Mouse (Mus musculus): ENCODE results near the gene Chchd5. TPM values are rescaled to one million over a fixed set of nuclear protein-coding genes. Genes with fewer than 3 reads are reported as not detected.

The Chchd5 gene
- 20.9 and 23.8 TPM in 2 replicates for polyA plus RNA-seq (2014; fragmentation: Nextera tagmentation; extraction: Ambion mirVana)

- Histone ChIP-seq H3K27me3 (ENCODE audit: control insufficient read depth, insufficient read depth, low read length) (no peaks in the 10 kb centered on the region), H3K4me3 (ENCODE audit: control insufficient read depth in 1 of 2, insufficient read depth in 1 of 2, low read depth in 1 of 2, low read length in 2 of 2) (peak within 1 kb of the TSS; percentile 62 to 70), H3K27ac (replicated peaks in 1 of 2; ENCODE audit: control insufficient read depth in 1 of 2, insufficient read depth in 1 of 2, low read depth in 2 of 2, low read length in 2 of 2) (peak within 1 kb of the TSS; percentile 86 to 91), H3K4me2 (ENCODE audit: low read length) (peak within 1 kb of the TSS; percentile 74), H3K9ac (ENCODE audit: low read length) (peak within 1 kb of the TSS; percentile 82), H3K9me3 (ENCODE audit: control insufficient read depth, low read length) (no peaks in the 10 kb centered on the region), H3K36me3 (ENCODE audit: control insufficient read depth, insufficient read depth, low read length) (peaks cover 51% of the 10 kb centered on the region), H3K4me1 (ENCODE audit: control insufficient read depth in 2 of 2, insufficient read depth in 2 of 2, low read length in 2 of 2) (peaks cover 6 to 9% of the 10 kb centered on the region in 2 experiments)
- WGBS, result under 1% methylated on average over 35 of the region's 35 CpGs
- peak; percentile 99 for ATAC-seq (ENCODE audit: insufficient number of reproducible peaks, insufficient read depth, low FRiP score, low read depth)
Measured at GRCm38 (mm10) chr2:129129412-129129929, at the start of gene Chchd5. TSS of gene Chchd5 (plus strand) at chr2:129129700.

GRCm38 (mm10) chr2:129081097-129081496, 48.4 kb upstream of the Chchd5 start:
- H3K4me2 ChIP-seq (ENCODE audit: low read length), result no peak overlapping the region
- no peaks in the 10 kb centered on the region for H3K4me1 ChIP-seq (ENCODE audit: control insufficient read depth in 2 of 2, insufficient read depth in 2 of 2, low read length in 2 of 2)
- no peaks in the 10 kb centered on the region for H3K27me3 ChIP-seq (ENCODE audit: control insufficient read depth, insufficient read depth, low read length)
- no peak overlapping the region for H3K4me3 ChIP-seq (ENCODE audit: control insufficient read depth in 1 of 2, insufficient read depth in 1 of 2, low read depth in 1 of 2, low read length in 2 of 2)
- H3K36me3 ChIP-seq (ENCODE audit: control insufficient read depth, insufficient read depth, low read length), result peaks cover 42% of the 10 kb centered on the region
- no peaks in the 10 kb centered on the region for H3K9me3 ChIP-seq (ENCODE audit: control insufficient read depth, low read length)
- WGBS, result 46% methylated on average over 13 of the region's 13 CpGs
- H3K9ac ChIP-seq (ENCODE audit: low read length), result no peak overlapping the region
- no peak overlapping the region for H3K27ac ChIP-seq (replicated peaks in 1 of 2; ENCODE audit: control insufficient read depth in 1 of 2, insufficient read depth in 1 of 2, low read depth in 2 of 2, low read length in 2 of 2)
- no peak for ATAC-seq (ENCODE audit: insufficient number of reproducible peaks, insufficient read depth, low FRiP score, low read depth)

DNA sequence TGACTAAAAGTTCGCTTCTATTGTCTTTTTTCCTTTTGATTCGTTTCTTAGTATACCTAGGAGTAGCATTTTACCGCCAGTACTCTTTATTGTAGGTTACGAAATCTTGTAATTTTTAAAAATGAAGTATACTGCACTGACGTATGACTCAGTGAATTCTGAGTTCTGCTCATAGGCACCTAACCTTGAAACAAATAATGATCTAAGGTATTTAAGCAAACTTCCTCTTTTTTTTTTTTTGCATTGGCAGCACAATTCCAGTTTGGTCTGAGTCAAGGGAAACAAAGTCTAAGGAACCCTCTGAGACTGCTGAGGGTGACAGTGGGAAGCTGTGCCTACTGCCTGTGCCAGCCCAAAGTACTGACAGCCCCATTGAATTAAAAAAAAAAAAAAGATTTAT, 46.0 kb upstream of the Chchd5 start:
- no peak for ATAC-seq (ENCODE audit: insufficient number of reproducible peaks, insufficient read depth, low FRiP score, low read depth)
- Histone ChIP-seq H3K4me3 (ENCODE audit: control insufficient read depth in 1 of 2, insufficient read depth in 1 of 2, low read depth in 1 of 2, low read length in 2 of 2) (no peak overlapping the region), H3K36me3 (ENCODE audit: control insufficient read depth, insufficient read depth, low read length) (peaks cover 40% of the 10 kb centered on the region), H3K9me3 (ENCODE audit: control insufficient read depth, low read length) (no peaks in the 10 kb centered on the region), H3K4me2 (ENCODE audit: low read length) (no peak overlapping the region), H3K27ac (replicated peaks in 1 of 2; ENCODE audit: control insufficient read depth in 1 of 2, insufficient read depth in 1 of 2, low read depth in 2 of 2, low read length in 2 of 2) (no peak overlapping the region), H3K27me3 (ENCODE audit: control insufficient read depth, insufficient read depth, low read length) (no peaks in the 10 kb centered on the region), H3K4me1 (ENCODE audit: control insufficient read depth in 2 of 2, insufficient read depth in 2 of 2, low read length in 2 of 2) (no peaks in the 10 kb centered on the region), H3K9ac (ENCODE audit: low read length) (no peak overlapping the region)
- 90% methylated on average over 5 of the region's 5 CpGs for WGBS

DNA sequence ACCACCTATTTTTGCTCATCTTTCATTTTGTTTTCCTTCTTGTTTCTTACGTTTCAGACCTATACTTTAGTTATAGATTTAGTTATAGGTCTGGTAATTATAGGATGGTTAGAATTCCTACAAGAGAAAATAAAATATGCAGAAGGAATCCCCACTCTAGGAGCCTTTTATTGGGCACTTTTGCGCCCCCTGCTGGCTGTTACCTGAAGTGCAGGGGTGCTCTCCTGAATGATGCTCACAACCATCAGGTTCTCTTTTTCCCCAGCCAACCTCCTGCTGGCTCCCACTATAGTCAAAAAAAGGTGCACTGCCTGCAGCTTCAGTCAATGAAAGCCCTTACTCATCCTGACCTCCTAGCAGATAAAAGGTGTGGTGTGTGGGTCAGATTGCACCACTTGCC, 44.5 kb upstream of the Chchd5 start:
- Histone ChIP-seq H3K4me3 (ENCODE audit: control insufficient read depth in 1 of 2, insufficient read depth in 1 of 2, low read depth in 1 of 2, low read length in 2 of 2) (no peak overlapping the region), H3K9me3 (ENCODE audit: control insufficient read depth, low read length) (no peaks in the 10 kb centered on the region), H3K36me3 (ENCODE audit: control insufficient read depth, insufficient read depth, low read length) (peaks cover 42% of the 10 kb centered on the region), H3K27me3 (ENCODE audit: control insufficient read depth, insufficient read depth, low read length) (no peaks in the 10 kb centered on the region), H3K4me2 (ENCODE audit: low read length) (no peak overlapping the region), H3K4me1 (ENCODE audit: control insufficient read depth in 2 of 2, insufficient read depth in 2 of 2, low read length in 2 of 2) (no peaks in the 10 kb centered on the region; a peak in 1 of 4 replicates), H3K9ac (ENCODE audit: low read length) (no peak overlapping the region), H3K27ac (replicated peaks in 1 of 2; ENCODE audit: control insufficient read depth in 1 of 2, insufficient read depth in 1 of 2, low read depth in 2 of 2, low read length in 2 of 2) (no peak overlapping the region)
- no peak for ATAC-seq (ENCODE audit: insufficient number of reproducible peaks, insufficient read depth, low FRiP score, low read depth)
- 51% methylated on average over 2 of the region's 2 CpGs for WGBS

DNA sequence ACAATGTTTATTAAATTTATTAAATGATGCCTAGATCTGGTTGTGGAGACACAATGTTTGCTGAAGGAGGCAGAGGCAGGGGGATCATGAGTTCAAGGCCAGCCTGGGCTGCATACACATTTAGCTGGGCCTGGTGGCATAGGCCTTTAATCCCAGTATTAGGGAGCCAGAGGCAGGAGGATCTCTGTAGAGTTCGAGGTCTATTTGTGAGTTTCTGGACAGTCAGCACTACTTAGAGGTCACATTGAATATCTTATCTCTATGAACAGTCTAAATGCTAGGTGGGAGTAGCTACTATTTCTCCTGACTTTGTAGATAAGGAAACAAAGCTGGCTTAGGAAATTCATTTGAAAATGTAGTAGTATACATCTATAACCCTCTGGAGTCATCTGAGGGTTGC, 42.0 kb upstream of the Chchd5 start:
- WGBS, result 86% methylated on average over 1 of the region's 1 CpGs
- Histone ChIP-seq H3K27me3 (ENCODE audit: control insufficient read depth, insufficient read depth, low read length) (no peaks in the 10 kb centered on the region), H3K27ac (replicated peaks in 1 of 2; ENCODE audit: control insufficient read depth in 1 of 2, insufficient read depth in 1 of 2, low read depth in 2 of 2, low read length in 2 of 2) (no peak overlapping the region), H3K36me3 (ENCODE audit: control insufficient read depth, insufficient read depth, low read length) (peaks cover 31% of the 10 kb centered on the region), H3K4me2 (ENCODE audit: low read length) (no peak overlapping the region), H3K4me1 (ENCODE audit: control insufficient read depth in 2 of 2, insufficient read depth in 2 of 2, low read length in 2 of 2) (no peaks in the 10 kb centered on the region; a peak in 1 of 4 replicates), H3K4me3 (ENCODE audit: control insufficient read depth in 1 of 2, insufficient read depth in 1 of 2, low read depth in 1 of 2, low read length in 2 of 2) (no peak overlapping the region), H3K9me3 (ENCODE audit: control insufficient read depth, low read length) (no peaks in the 10 kb centered on the region), H3K9ac (ENCODE audit: low read length) (no peak overlapping the region)
- ATAC-seq (ENCODE audit: insufficient number of reproducible peaks, insufficient read depth, low FRiP score, low read depth), result no peak

DNA sequence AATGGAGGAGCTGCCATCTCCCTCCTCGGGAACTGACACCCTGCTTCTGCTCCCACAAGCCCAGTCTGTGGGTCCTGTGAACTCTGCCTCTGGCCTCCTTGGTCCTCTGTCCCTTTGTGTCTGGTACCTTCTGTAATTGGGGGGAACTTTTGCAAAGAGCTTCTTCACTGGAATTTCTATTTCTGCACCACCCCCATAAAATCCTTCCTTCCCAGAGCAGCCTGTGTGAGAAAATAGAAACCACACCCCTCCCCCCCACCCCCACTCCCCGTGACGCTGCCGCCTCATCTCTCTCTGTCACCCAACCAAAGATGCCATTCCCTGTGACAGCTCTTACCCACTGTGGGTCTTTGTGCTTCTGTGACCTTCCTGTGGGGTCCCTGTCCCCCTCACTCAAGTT, 39.1 kb upstream of the Chchd5 start:
- 43% methylated on average over 4 of the region's 4 CpGs for WGBS
- no peaks in the 10 kb centered on the region; a peak in 1 of 4 replicates for H3K4me1 ChIP-seq (ENCODE audit: control insufficient read depth in 2 of 2, insufficient read depth in 2 of 2, low read length in 2 of 2)
- no peak overlapping the region for H3K4me2 ChIP-seq (ENCODE audit: low read length)
- no peak overlapping the region for H3K9ac ChIP-seq (ENCODE audit: low read length)
- ATAC-seq (ENCODE audit: insufficient number of reproducible peaks, insufficient read depth, low FRiP score, low read depth), result no peak
- no peak overlapping the region for H3K4me3 ChIP-seq (ENCODE audit: control insufficient read depth in 1 of 2, insufficient read depth in 1 of 2, low read depth in 1 of 2, low read length in 2 of 2)
- no peaks in the 10 kb centered on the region for H3K27me3 ChIP-seq (ENCODE audit: control insufficient read depth, insufficient read depth, low read length)
- peaks cover 45% of the 10 kb centered on the region for H3K36me3 ChIP-seq (ENCODE audit: control insufficient read depth, insufficient read depth, low read length)
- no peak overlapping the region for H3K27ac ChIP-seq (replicated peaks in 1 of 2; ENCODE audit: control insufficient read depth in 1 of 2, insufficient read depth in 1 of 2, low read depth in 2 of 2, low read length in 2 of 2)
- no peaks in the 10 kb centered on the region for H3K9me3 ChIP-seq (ENCODE audit: control insufficient read depth, low read length)

DNA sequence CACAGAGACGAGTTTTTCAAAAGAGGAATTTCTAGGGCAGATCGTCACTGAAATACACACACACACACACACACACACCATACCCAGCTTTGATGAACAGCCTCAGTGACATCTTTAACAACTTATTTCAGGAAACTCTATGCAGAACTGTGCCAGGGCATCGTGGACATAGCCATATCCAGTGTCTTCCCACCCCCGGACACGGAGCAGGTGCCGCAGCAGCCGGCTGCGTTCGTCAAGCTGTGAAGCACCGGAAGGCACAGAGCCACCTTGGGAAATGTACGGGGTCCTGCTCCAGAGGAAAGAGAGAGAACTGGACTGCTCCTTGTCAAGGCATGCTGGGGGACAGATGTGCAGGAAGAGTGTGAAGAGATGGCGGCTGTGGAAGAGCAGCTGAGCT, 36.7 kb upstream of the Chchd5 start:
- H3K27ac ChIP-seq (replicated peaks in 1 of 2; ENCODE audit: control insufficient read depth in 1 of 2, insufficient read depth in 1 of 2, low read depth in 2 of 2, low read length in 2 of 2), result no peak overlapping the region
- no peaks in the 10 kb centered on the region; a peak in 1 of 4 replicates for H3K4me1 ChIP-seq (ENCODE audit: control insufficient read depth in 2 of 2, insufficient read depth in 2 of 2, low read length in 2 of 2)
- H3K9me3 ChIP-seq (ENCODE audit: control insufficient read depth, low read length), result no peaks in the 10 kb centered on the region
- no peak overlapping the region for H3K9ac ChIP-seq (ENCODE audit: low read length)
- no peak overlapping the region for H3K4me3 ChIP-seq (ENCODE audit: control insufficient read depth in 1 of 2, insufficient read depth in 1 of 2, low read depth in 1 of 2, low read length in 2 of 2)
- no peak overlapping the region for H3K4me2 ChIP-seq (ENCODE audit: low read length)
- H3K36me3 ChIP-seq (ENCODE audit: control insufficient read depth, insufficient read depth, low read length), result peaks cover 32% of the 10 kb centered on the region
- 87% methylated on average over 12 of the region's 12 CpGs for WGBS
- H3K27me3 ChIP-seq (ENCODE audit: control insufficient read depth, insufficient read depth, low read length), result no peaks in the 10 kb centered on the region
- ATAC-seq (ENCODE audit: insufficient number of reproducible peaks, insufficient read depth, low FRiP score, low read depth), result no peak
